Mouse (Mus musculus) heart, postnatal 14 days (tissue): Measurements from ENCODE around the gene Ldhal6b. TPM values are rescaled to one million over a fixed set of nuclear protein-coding genes. Genes with fewer than 3 reads are reported as not detected.
A peak's percentile ranks its signal among the peaks of the same experiment; 100 is the strongest.

Experiments
- DNase-seq, 2 experiments: peaks; one replicate each; pipeline ENCODE4 v3.0.0; 2021 to 2022
- intact Hi-C: fragments of 180-260 bp; cut with DNase I; formaldehyde crosslinking; loops from one replicate; pipeline ENCODE4 v1.15.1; 2025
- microRNA-seq, 2 experiments: library from miRNA; unstranded; fragments of <30 nt; microRNA quantifications; one replicate each; pipeline ENCODE4 v1.2.0; 2021 to 2022
- total RNA-seq, 2 experiments: library from RNA; stranded (reverse); gene quantifications; 2 replicates each; pipeline ENCODE4 v1.2.3; 2021

Gene Ldhal6b
- total RNA-seq, 2 experiments from 2014 or later: 0.38 to 0.73 TPM

- DNase-seq: no peak
- intact Hi-C loops: no loop called here
Measured at GRCm38 (mm10) chr17:5377151-5377929, 41.2 kb downstream of the Ldhal6b start.

- no peak for DNase-seq
- intact Hi-C loops: no loop called here
Measured at GRCm38 (mm10) chr17:5372951-5373350, 45.6 kb downstream of the Ldhal6b start.

GRCm38 (mm10) chr17:5371521-5371920 is 47.0 kb downstream of the Ldhal6b start:
- peak; percentile 11 to 27 for DNase-seq
- intact Hi-C loops: no loop called here

GRCm38 (mm10) chr17:5371032-5371431 is 47.5 kb downstream of the Ldhal6b start:
- intact Hi-C loops: no loop called here
- no peak for DNase-seq

Small RNA genes within 50 kb of the gene (microRNA-seq; reads per million reads assigned to microRNA genes)
- gene Gm22475: 0 reads per million in 2 experiments

Other genes with a start within 250 kb of the Ldhal6b start
- 100 to 1,000 TPM; 129 to 137 TPM for gene Tmem242, start 21.5 kb upstream of the Ldhal6b start, total RNA-seq
- gene Zdhhc14, start 73.8 kb upstream of the Ldhal6b start, total RNA-seq: 1 to 10 TPM; 4.1 to 4.4 TPM